Mouse (Mus musculus) thymus, adult 2 months (tissue): Measurements from ENCODE around the gene Arid3c.

Experiments used
- CTCF ChIP-seq: fragments of 200-500 bp; IDR thresholded peaks from 2 replicates; pipeline ENCODE4 v1.5.1; 2012; ENCODE audit warnings: mild to moderate bottlenecking, control low read depth, low read length, moderate library complexity, borderline replicate concordance; ENCODE audit not compliant: control insufficient read depth, poor library complexity, insufficient read depth; ENCODE audit errors: extremely low read depth
- POLR2A ChIP-seq: fragments of 200-500 bp; IDR thresholded peaks from 2 replicates; pipeline ENCODE4 v1.6.1; 2012; ENCODE audit warnings: mild to moderate bottlenecking, low read length, control low read depth, moderate library complexity; ENCODE audit not compliant: control insufficient read depth, poor library complexity, insufficient read depth; ENCODE audit errors: extremely low read depth

DNA sequence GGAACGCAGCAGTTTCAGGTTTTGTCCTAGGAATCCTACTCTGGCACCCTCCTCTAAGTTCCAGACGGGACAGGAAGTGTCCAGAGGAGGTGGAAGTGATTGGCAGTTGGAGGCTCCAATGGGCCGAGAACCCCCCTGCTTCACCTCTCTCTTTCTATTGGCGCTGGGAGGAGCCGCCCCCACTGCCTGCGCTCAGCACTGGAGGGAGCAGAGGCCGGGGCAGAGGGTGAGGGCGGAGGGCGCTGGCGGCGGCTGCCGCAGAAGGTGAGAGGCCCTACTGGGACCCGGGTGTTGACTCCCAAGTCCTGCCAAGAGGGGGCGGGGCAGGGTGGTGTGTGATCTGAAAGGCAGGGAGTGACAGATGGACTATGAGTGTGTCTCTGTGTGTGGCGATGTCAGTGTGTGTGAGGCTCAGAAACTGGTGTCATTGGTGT, 29.4 kb upstream of the Arid3c start:
- peak; percentile 46; the same call in 1 of the 2 replicates for TF ChIP-seq CTCF
- no peak for TF ChIP-seq POLR2A
